Mouse (Mus musculus) heart, adult 2 months (tissue): ENCODE results near the gene Dcpp2. TPM values are rescaled to one million over a fixed set of nuclear protein-coding genes. Genes with fewer than 3 reads are reported as not detected.
"Not testable (repeated sequence)": the region's sequence is repeated elsewhere in the genome, so short reads cannot be mapped to it uniquely, and the experiment has no call there.

Experiments used
- DNase-seq, 2 experiments: peaks; one replicate each; pipeline ENCODE4 v3.0.0; 2021
- H3K27ac ChIP-seq: fragments of 200-600 bp; 2 replicates; pipeline ENCODE4 v1.8.1; 2022
- H3K27me3 ChIP-seq: fragments of 200-500 bp; 2 replicates; pipeline ENCODE4 v1.6.1; 2012; ENCODE audit warnings: mild to moderate bottlenecking, low read length, inconsistent platforms, mixed read lengths; ENCODE audit not compliant: control insufficient read depth, insufficient read depth
- H3K36me3 ChIP-seq: fragments of 200-500 bp; 2 replicates; pipeline ENCODE4 v1.6.1; 2012; ENCODE audit warnings: low read length, inconsistent platforms; ENCODE audit not compliant: control insufficient read depth, insufficient read depth
- H3K4me1 ChIP-seq: fragments of 200-500 bp; 2 replicates; pipeline ENCODE4 v1.6.1; 2011; ENCODE audit warnings: low read length; ENCODE audit not compliant: control insufficient read depth, insufficient read depth
- H3K4me3 ChIP-seq: fragments of 200-600 bp; 2 replicates; pipeline ENCODE4 v1.8.1; 2022
- H3K79me2 ChIP-seq: fragments of 200-500 bp; replicated peaks from 2 replicates; pipeline ENCODE4 v1.6.1; 2012; ENCODE audit warnings: mild to moderate bottlenecking, inconsistent platforms, low read length, moderate library complexity, mixed read lengths; ENCODE audit not compliant: control insufficient read depth, insufficient read depth
- H3K9ac ChIP-seq: fragments of 200-500 bp; 2 replicates; pipeline ENCODE4 v1.6.1; 2012; ENCODE audit warnings: low read depth, mild to moderate bottlenecking, control low read depth, inconsistent platforms, low read length, mixed read lengths
- CTCF ChIP-seq: fragments of 200-600 bp; IDR thresholded peaks from 2 replicates; pipeline ENCODE4 v1.8.1; 2022; ENCODE audit warnings: antibody characterized with exemption, mild to moderate bottlenecking, moderate library complexity
- EP300 ChIP-seq: fragments of 200-500 bp; IDR thresholded peaks from 2 replicates; pipeline ENCODE4 v1.6.1; 2011; ENCODE audit warnings: low read depth, low read length, control low read depth; ENCODE audit not compliant: insufficient read depth
- POLR2A ChIP-seq: fragments of 200-500 bp; IDR thresholded peaks from 2 replicates; pipeline ENCODE4 v1.6.1; 2011; ENCODE audit warnings: mild to moderate bottlenecking, low read depth, low read length, control low read depth; ENCODE audit not compliant: insufficient read depth
- WGBS: fragments of 180-500 bp; shearing (Covaris S2); methylation state at CpG from one replicate; pipeline ENCODE4 v1.1.7; 2018; 5-methylcytosine and 5-hydroxymethylcytosine counted together
- intact Hi-C: fragments of 180-260 bp; cut with DNase I; formaldehyde crosslinking; loops from one replicate; pipeline ENCODE4 v1.15.1; 2025
- polyA plus RNA-seq: library from polyadenylated mRNA; depleted of rRNA; stranded (reverse); fragments of >200 nt; gene quantifications from 2 replicates; pipeline ENCODE4 v1.2.3, GENCODE M21; 2012; rRNA removed
- total RNA-seq, 2 experiments: library from RNA; stranded (reverse); gene quantifications; 2 replicates each; pipeline ENCODE4 v1.2.3; 2021

The Dcpp2 gene
- total and polyA plus RNA-seq, 3 experiments, result not detected

GRCm38 (mm10) chr17:23924531-23925007 lies 43.9 kb downstream of the Dcpp2 start:
- H3K27ac ChIP-seq, result peak overlapping the region; percentile 82
- no peaks in the 10 kb centered on the region for H3K27me3 ChIP-seq
- no peaks in the 10 kb centered on the region for H3K79me2 ChIP-seq
- WGBS, result under 1% methylated on average over 29 of the region's 29 CpGs
- no peaks in the 10 kb centered on the region for H3K36me3 ChIP-seq
- TF ChIP-seq POLR2A (peak; percentile 72), EP300 (no peak), CTCF (peak; percentile 27; the same call in 1 of the 2 replicates)
- DNase-seq, result peak; percentile 94 to 96
- intact Hi-C loops, result no loop called here
- H3K4me1 ChIP-seq, result peaks cover 2% of the 10 kb centered on the region
- peak overlapping the region; percentile 37 for H3K9ac ChIP-seq
- H3K4me3 ChIP-seq, result peak overlapping the region; percentile 48

- no peaks in the 10 kb centered on the region for H3K79me2 ChIP-seq
- H3K36me3 ChIP-seq, result no peaks in the 10 kb centered on the region
- peaks cover 2% of the 10 kb centered on the region for H3K4me1 ChIP-seq
- no peaks in the 10 kb centered on the region for H3K27me3 ChIP-seq
- H3K4me3 ChIP-seq, result peak overlapping the region; percentile 48
- TF ChIP-seq EP300 (no peak), CTCF (no peak), POLR2A (no peak)
- peak overlapping the region; percentile 82 for H3K27ac ChIP-seq
- peak overlapping the region; percentile 64 for H3K9ac ChIP-seq
- peak; percentile 71 to 75 for DNase-seq
- 0% methylated on average over 14 of the region's 14 CpGs for WGBS
- intact Hi-C loops, result no loop called here
These were observed 44.4 kb downstream of the Dcpp2 start for GRCm38 (mm10) chr17:23925090-23925493.

- Histone ChIP-seq H3K4me1 (no peaks in the 10 kb centered on the region), H3K9ac (no peak overlapping the region), H3K27me3 (no peaks in the 10 kb centered on the region), H3K36me3 (no peaks in the 10 kb centered on the region), H3K4me3 (no peak overlapping the region), H3K79me2 (no peaks in the 10 kb centered on the region), H3K27ac (no peak overlapping the region)
- DNase-seq, result no peak
- 56% methylated on average over 5 of the region's 5 CpGs for WGBS
- TF ChIP-seq POLR2A (no peak), CTCF (no peak), EP300 (no peak)
- intact Hi-C loops, result no loop called here
These were observed 50.5 kb downstream of the Dcpp2 start for GRCm38 (mm10) chr17:23931157-23931556.

- Histone ChIP-seq H3K4me1 (no peaks in the 10 kb centered on the region), H3K4me3 (no peak within 1 kb of the TSS), H3K27ac (no peak within 1 kb of the TSS), H3K9ac (no peak within 1 kb of the TSS), H3K36me3 (no peaks in the 10 kb centered on the region), H3K27me3 (0 out of 2 replicates have a peak, but pooled peaks cover 1% of the 10 kb centered on the region), H3K79me2 (no peaks in the 10 kb centered on the region)
- no peak for DNase-seq
- TF ChIP-seq POLR2A (no peak), CTCF (no peak), EP300 (no peak)
- intact Hi-C loops, result loop anchor here (5.0 kb wide), 1 partner anchor 54 kb away; no protein-coding TSS in a partner anchor
These were observed 60.7 kb downstream of the Dcpp2 start, which contains the start of gene Sbp for GRCm38 (mm10) chr17:23941372-23941771. Sbp (plus strand) TSS chr17:23941672.

GRCm38 (mm10) chr17:23947486-23947885 lies 66.8 kb downstream of the Dcpp2 start:
- H3K9ac ChIP-seq, H3K79me2 ChIP-seq, H3K4me1 ChIP-seq, DNase-seq, H3K27ac ChIP-seq, H3K36me3 ChIP-seq, H3K27me3 ChIP-seq, intact Hi-C loops, H3K4me3 ChIP-seq: not testable (repeated sequence)
- WGBS, result 79% methylated on average over 4 of the region's 4 CpGs

DNA sequence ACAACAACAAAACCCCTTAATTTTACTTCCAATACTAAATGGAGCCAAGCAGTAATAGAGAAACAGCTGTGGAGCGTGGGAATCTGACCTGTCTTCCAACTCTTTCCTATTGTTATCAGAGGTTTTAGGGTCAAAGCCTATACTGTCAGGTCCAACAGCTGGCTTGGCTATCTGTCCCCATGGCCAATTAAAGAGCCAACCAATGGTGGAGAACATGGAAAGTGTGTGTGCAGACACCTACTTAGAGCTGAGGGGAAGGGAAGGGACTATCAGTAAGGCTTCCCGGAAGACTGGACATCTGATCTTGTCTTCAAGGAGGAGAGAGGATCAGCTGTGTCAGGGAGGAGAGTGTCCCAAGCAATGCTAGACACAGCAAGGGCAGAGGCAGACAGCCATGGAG lies 68.4 kb downstream of the Dcpp2 start:
- no peak overlapping the region for H3K27ac ChIP-seq
- 49% methylated on average over 2 of the region's 2 CpGs for WGBS

More for the DNA sequence above, 68.4 kb downstream of the Dcpp2 start:
- intact Hi-C loops, result no loop called here
- Histone ChIP-seq H3K4me3 (no peak overlapping the region), H3K36me3 (no peaks in the 10 kb centered on the region), H3K9ac (no peak overlapping the region), H3K4me1 (no peaks in the 10 kb centered on the region), H3K79me2 (no peaks in the 10 kb centered on the region), H3K27me3 (no peaks in the 10 kb centered on the region)
- TF ChIP-seq EP300 (no peak), POLR2A (no peak), CTCF (no peak)
- no peak for DNase-seq

Other genes with a start within 250 kb of the Dcpp2 start
- under 1 TPM; 0.09 to 0.10 TPM for gene Mmp25, start 235.6 kb upstream of the Dcpp2 start, total RNA-seq
- gene Mmp25, start 235.6 kb upstream of the Dcpp2 start, polyA plus RNA-seq, result 0.18 and 0.21 TPM in 2 replicates
- gene Bicdl2, start 220.4 kb upstream of the Dcpp2 start, total RNA-seq, result not detected
- gene Bicdl2, start 220.4 kb upstream of the Dcpp2 start, polyA plus RNA-seq, result not detected in 2 replicates
- 100 to 1,000 TPM; 172 to 215 TPM for gene Hcfc1r1, start 207.3 kb upstream of the Dcpp2 start, total RNA-seq
- 494 and 575 TPM in 2 replicates for gene Hcfc1r1, start 207.3 kb upstream of the Dcpp2 start, polyA plus RNA-seq
- 1 to 10 TPM; 9.6 to 9.7 TPM for gene Thoc6, start 207.0 kb upstream of the Dcpp2 start, total RNA-seq
- 14.4 and 15.3 TPM in 2 replicates for gene Thoc6, start 207.0 kb upstream of the Dcpp2 start, polyA plus RNA-seq
- gene Tnfrsf12a, start 203.4 kb upstream of the Dcpp2 start, total RNA-seq, result 10 to 100 TPM; 80.1 to 82.5 TPM
- gene Tnfrsf12a, start 203.4 kb upstream of the Dcpp2 start, polyA plus RNA-seq, result 28.1 and 37.9 TPM in 2 replicates
- gene Cldn6, start 201.6 kb upstream of the Dcpp2 start, total RNA-seq, result not detected
- gene Cldn6, start 201.6 kb upstream of the Dcpp2 start, polyA plus RNA-seq, result not detected in 2 replicates
- gene Cldn9, start 196.9 kb upstream of the Dcpp2 start, total RNA-seq, result not detected
- not detected in 2 replicates for gene Cldn9, start 196.9 kb upstream of the Dcpp2 start, polyA plus RNA-seq
- not detected for gene 1520401A03Rik, start 158.1 kb upstream of the Dcpp2 start, total RNA-seq
- gene 1520401A03Rik, start 158.1 kb upstream of the Dcpp2 start, polyA plus RNA-seq, result not detected in 2 replicates
- 1 to 10 TPM; 1.2 to 1.6 TPM for gene Pkmyt1, start 154.5 kb upstream of the Dcpp2 start, total RNA-seq
- 3.9 and 5.6 TPM in 2 replicates for gene Pkmyt1, start 154.5 kb upstream of the Dcpp2 start, polyA plus RNA-seq
- 10 to 100 TPM; 25.5 to 27.2 TPM for gene Paqr4, start 140.0 kb upstream of the Dcpp2 start, total RNA-seq
- 30.7 and 33.2 TPM in 2 replicates for gene Paqr4, start 140.0 kb upstream of the Dcpp2 start, polyA plus RNA-seq
- gene Kremen2, start 135.0 kb upstream of the Dcpp2 start, total RNA-seq, result not detected
- gene Kremen2, start 135.0 kb upstream of the Dcpp2 start, polyA plus RNA-seq, result 0.06 and 0.27 TPM in 2 replicates
- gene Flywch1, start 109.3 kb upstream of the Dcpp2 start, total RNA-seq, result 10 to 100 TPM; 39.4 to 40.1 TPM
- gene Flywch1, start 109.3 kb upstream of the Dcpp2 start, polyA plus RNA-seq, result 25.9 and 33.4 TPM in 2 replicates
- gene Flywch2, start 94.8 kb upstream of the Dcpp2 start, total RNA-seq, result under 1 TPM; 0.27 to 0.50 TPM
- 1.3 and 1.5 TPM in 2 replicates for gene Flywch2, start 94.8 kb upstream of the Dcpp2 start, polyA plus RNA-seq
- 100 to 1,000 TPM; 157 to 161 TPM for gene Srrm2, start 90.3 kb upstream of the Dcpp2 start, total RNA-seq
- 318 and 320 TPM in 2 replicates for gene Srrm2, start 90.3 kb upstream of the Dcpp2 start, polyA plus RNA-seq
- 100 to 1,000 TPM; 325 to 371 TPM for gene Elob, start 51.7 kb upstream of the Dcpp2 start, total RNA-seq
- gene Elob, start 51.7 kb upstream of the Dcpp2 start, polyA plus RNA-seq, result 384 and 511 TPM in 2 replicates
- gene Prss33, start 44.8 kb upstream of the Dcpp2 start, total RNA-seq, result not detected
- not detected in 2 replicates for gene Prss33, start 44.8 kb upstream of the Dcpp2 start, polyA plus RNA-seq
- not detected for gene Prss32, start 37.0 kb upstream of the Dcpp2 start, total RNA-seq
- 0.16 TPM in 1 of 2 replicates, not detected in the other for gene Prss32, start 37.0 kb upstream of the Dcpp2 start, polyA plus RNA-seq
- under 1 TPM in 1 of 2 experiments, not detected in 1; 0.29 TPM for gene Prss41, start 36.7 kb upstream of the Dcpp2 start, total RNA-seq
- gene Prss41, start 36.7 kb upstream of the Dcpp2 start, polyA plus RNA-seq, result not detected in 2 replicates
- not detected for gene Prss21, start 12.8 kb upstream of the Dcpp2 start, total RNA-seq
- gene Prss21, start 12.8 kb upstream of the Dcpp2 start, polyA plus RNA-seq, result not detected in 2 replicates
- gene Dcpp1, start within 50 bp of the Dcpp2 start, total RNA-seq, result not detected
- gene Dcpp1, start within 50 bp of the Dcpp2 start, polyA plus RNA-seq, result not detected in 2 replicates
- gene Dcpp3, start 36.6 kb downstream of the Dcpp2 start, total RNA-seq, result not detected
- not detected in 2 replicates for gene Dcpp3, start 36.6 kb downstream of the Dcpp2 start, polyA plus RNA-seq
- not detected for gene Sbp, start 60.8 kb downstream of the Dcpp2 start, total RNA-seq
- not detected in 2 replicates for gene Sbp, start 60.8 kb downstream of the Dcpp2 start, polyA plus RNA-seq
- gene Sbpl, start 74.4 kb downstream of the Dcpp2 start, total RNA-seq, result not detected
- not detected in 2 replicates for gene Sbpl, start 74.4 kb downstream of the Dcpp2 start, polyA plus RNA-seq
- not detected for gene Prss30, start 99.7 kb downstream of the Dcpp2 start, total RNA-seq
- gene Prss30, start 99.7 kb downstream of the Dcpp2 start, polyA plus RNA-seq, result 0.12 TPM in 2 replicates
- not detected for gene Prss22, start 117.2 kb downstream of the Dcpp2 start, total RNA-seq
- not detected in 2 replicates for gene Prss22, start 117.2 kb downstream of the Dcpp2 start, polyA plus RNA-seq
- gene Prss27, start 157.3 kb downstream of the Dcpp2 start, total RNA-seq, result not detected
- gene Prss27, start 157.3 kb downstream of the Dcpp2 start, polyA plus RNA-seq, result not detected in 2 replicates
- 1 to 10 TPM; 8.4 to 9.1 TPM for gene Kctd5, start 192.6 kb downstream of the Dcpp2 start, total RNA-seq
- 9.8 and 12.8 TPM in 2 replicates for gene Kctd5, start 192.6 kb downstream of the Dcpp2 start, polyA plus RNA-seq